ENCODE assay signal across 8 mouse cellular contexts in genomic region chr7:139200108-139200507, GRCm38 (mm10). TPM values are rescaled to one million over a fixed set of nuclear protein-coding genes. Genes with fewer than 3 reads are reported as not detected.
DNase-seq lines count a peak whose midpoint lies in the region; ATAC-seq lines count a peak whose summit lies in the region.

No protein-coding gene starts in this region.

- no peak for ATAC-seq in inflammation-experienced regulatory T-cells, adult 6 months

- intact Hi-C loops in gastrocnemius, postnatal 36 days (cut with DNase I), result loop anchor here (5.0 kb wide), 1 partner anchor 78 kb away; no protein-coding TSS in a partner anchor

- peak; percentile 39 to 43 for DNase-seq in urinary bladder, postnatal 36 days (ENCODE audit: low spot score in 2 of 2)
- no peak for DNase-seq in urinary bladder, adult 2 months (ENCODE audit: low spot score)
- DNase-seq in cerebellum, postnatal 14 days, result peak; percentile 87 to 88
- DNase-seq in gastrocnemius, postnatal 36 days, result peak; percentile 16 to 22
- peak; percentile 66 to 85 for DNase-seq in kidney, postnatal 25 days
- DNase-seq in lung, postnatal 25 days (ENCODE audit: low spot score), result peak; percentile 41
- DNase-seq in right cerebral cortex, postnatal 14 days, result peak; percentile 73

RNA-seq across cellular contexts. Expression of gene Lrrc27, which starts 12.7 kb away (rescaled TPM):
- 9.9 and 11.0 TPM in 2 replicates for polyA plus RNA-seq in urinary bladder, adult 2 months (2012; rRNA removed)
- total RNA-seq in gastrocnemius, postnatal 36 days (2021), result 1 to 10 TPM; 2.5 to 3.6 TPM
- polyA plus RNA-seq in inflammation-experienced regulatory T-cells, adult 6 months (2017; shearing (Covaris generic)), result 1 to 10 TPM in 2 of 3 experiments, under 1 TPM in 1; 0.77 to 4.3 (median 3.2) TPM

RNA-seq across cellular contexts. Expression of gene Stk32c, which starts 13.0 kb away (rescaled TPM):
- 15.1 and 15.8 TPM in 2 replicates for polyA plus RNA-seq in urinary bladder, adult 2 months (2012; rRNA removed)
- under 1 TPM; 0.10 to 0.38 TPM for total RNA-seq in gastrocnemius, postnatal 36 days (2021)
- polyA plus RNA-seq in inflammation-experienced regulatory T-cells, adult 6 months (2017; shearing (Covaris generic)), result 1 to 10 TPM in 1 of 3 experiments, under 1 TPM in 1, not detected in 1; 0.91 to 3.4 TPM

RNA-seq across cellular contexts. Expression of gene Pwwp2b, which starts 48.2 kb away (rescaled TPM):
- 32.3 and 35.8 TPM in 2 replicates for polyA plus RNA-seq in urinary bladder, adult 2 months (2012; rRNA removed)
- 1 to 10 TPM; 2.5 to 3.1 TPM for total RNA-seq in gastrocnemius, postnatal 36 days (2021)
- 1 to 10 TPM; 1.9 to 3.4 (median 2.1) TPM for polyA plus RNA-seq in inflammation-experienced regulatory T-cells, adult 6 months (2017; shearing (Covaris generic))
